Mouse (Mus musculus) kidney, adult 2 months (tissue): Measurements from ENCODE around the gene Yif1b. TPM values are rescaled to one million over a fixed set of nuclear protein-coding genes. Genes with fewer than 3 reads are reported as not detected.
A peak's percentile ranks its signal among the peaks of the same experiment; 100 is the strongest.

Source experiments
- DNase-seq: peaks from one replicate; pipeline ENCODE4 v3.0.0; 2021
- H3K27ac ChIP-seq: fragments of 200-500 bp; 2 replicates; pipeline ENCODE4 v1.5.1; 2012; ENCODE audit warnings: low read depth, low read length, control low read depth, inconsistent platforms; ENCODE audit not compliant: insufficient read depth
- H3K27me3 ChIP-seq: fragments of 200-500 bp; replicated peaks from 2 replicates; pipeline ENCODE4 v1.6.1; 2012; ENCODE audit warnings: mild to moderate bottlenecking, moderate library complexity, low read length, inconsistent platforms; ENCODE audit not compliant: control insufficient read depth, insufficient read depth
- H3K36me3 ChIP-seq: fragments of 200-500 bp; 2 replicates; pipeline ENCODE4 v1.6.1; 2012; ENCODE audit warnings: mild to moderate bottlenecking, moderate library complexity, low read length, inconsistent platforms; ENCODE audit not compliant: control insufficient read depth, insufficient read depth
- H3K4me1 ChIP-seq: fragments of 200-500 bp; 2 replicates; pipeline ENCODE4 v1.6.1; 2011; ENCODE audit warnings: low read length; ENCODE audit not compliant: control insufficient read depth, insufficient read depth
- H3K4me3 ChIP-seq: fragments of 200-500 bp; 2 replicates; pipeline ENCODE4 v1.5.1; 2011; ENCODE audit warnings: mild to moderate bottlenecking, low read depth, low read length, control low read depth; ENCODE audit not compliant: insufficient read depth
- CTCF ChIP-seq: fragments of 200-500 bp; conservative IDR thresholded peaks from 2 replicates; pipeline ENCODE4 v1.5.1; 2011; ENCODE audit warnings: low read depth, mild to moderate bottlenecking, control low read depth, low read length, moderate library complexity, mixed read lengths; ENCODE audit not compliant: insufficient read depth, insufficient read length
- POLR2A ChIP-seq: fragments of 200-500 bp; IDR thresholded peaks from one replicate; pipeline ENCODE4 v1.6.1; 2011; ENCODE audit warnings: low read depth, low read length, control low read depth
- WGBS: fragments of 180-500 bp; shearing (Covaris S2); methylation state at CpG from one replicate; pipeline ENCODE4 v1.1.7; 2018; 5-methylcytosine and 5-hydroxymethylcytosine counted together
- polyA plus RNA-seq: library from polyadenylated mRNA; depleted of rRNA; stranded (reverse); fragments of >200 nt; gene quantifications from 2 replicates; pipeline ENCODE4 v1.2.3, GENCODE M21; 2012

Gene Yif1b
- polyA plus RNA-seq, 1 experiment = 179 TPM

DNA sequence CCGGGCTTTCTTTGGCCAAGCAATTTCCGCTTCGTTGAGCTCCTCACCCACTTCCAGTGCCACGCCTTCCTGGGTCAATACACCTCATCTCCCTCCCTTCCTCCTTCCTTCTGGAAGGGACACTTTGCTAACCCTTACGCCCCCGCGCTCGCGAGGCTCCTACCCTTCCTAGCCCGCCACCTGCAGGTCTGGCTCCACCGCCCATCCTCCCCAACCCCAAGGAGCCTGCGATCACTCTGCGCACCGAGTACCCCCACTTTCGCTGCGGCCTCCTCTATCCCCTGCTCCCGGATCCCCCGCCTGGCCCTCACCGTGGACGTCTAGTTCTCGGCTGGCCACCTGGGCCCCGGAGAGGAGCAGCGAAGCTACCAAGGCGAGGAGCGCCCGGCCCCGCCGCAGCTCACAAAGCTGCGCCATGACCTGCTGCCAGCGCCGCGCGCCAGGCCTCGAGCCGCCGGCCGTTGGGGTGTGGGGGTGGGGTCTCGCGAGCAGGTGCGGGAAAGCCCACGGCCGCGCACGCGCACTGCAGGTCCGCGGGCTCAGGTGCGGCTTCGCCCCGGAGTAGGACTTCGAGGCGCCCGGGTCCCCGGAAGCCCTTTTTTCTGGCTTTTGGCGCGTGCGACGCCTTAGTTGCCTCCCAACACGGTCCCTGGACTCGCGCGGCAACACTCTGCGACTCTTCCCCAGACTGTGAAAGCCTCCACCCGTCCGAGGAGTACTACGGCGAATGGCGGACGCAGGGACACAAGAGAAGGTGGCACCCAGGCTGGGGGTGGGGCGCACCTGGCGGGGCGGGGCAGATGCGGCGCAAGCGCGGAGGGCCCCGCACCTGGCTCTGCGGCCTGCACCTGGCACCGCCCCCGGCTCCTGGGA, 43.3 kb downstream of the Yif1b start, which contains the start of gene Spint2:
Gene Spint2, minus strand, starts transcription at position 712 of the 873 bp plus-strand sequence.
- Histone ChIP-seq H3K4me1 (peaks cover 22% of the 10 kb centered on the region), H3K36me3 (no peaks in the 10 kb centered on the region), H3K4me3 (peak within 1 kb of the TSS; percentile 61), H3K27me3 (no peaks in the 10 kb centered on the region), H3K27ac (peak within 1 kb of the TSS; percentile 94)
- 1% methylated on average over 80 of the region's 80 CpGs for WGBS
- peak; percentile 96 for DNase-seq
- TF ChIP-seq CTCF (0 out of 2 replicates have a peak, but pooled peaks have one; percentile 22), POLR2A (peak; percentile 80)

DNA sequence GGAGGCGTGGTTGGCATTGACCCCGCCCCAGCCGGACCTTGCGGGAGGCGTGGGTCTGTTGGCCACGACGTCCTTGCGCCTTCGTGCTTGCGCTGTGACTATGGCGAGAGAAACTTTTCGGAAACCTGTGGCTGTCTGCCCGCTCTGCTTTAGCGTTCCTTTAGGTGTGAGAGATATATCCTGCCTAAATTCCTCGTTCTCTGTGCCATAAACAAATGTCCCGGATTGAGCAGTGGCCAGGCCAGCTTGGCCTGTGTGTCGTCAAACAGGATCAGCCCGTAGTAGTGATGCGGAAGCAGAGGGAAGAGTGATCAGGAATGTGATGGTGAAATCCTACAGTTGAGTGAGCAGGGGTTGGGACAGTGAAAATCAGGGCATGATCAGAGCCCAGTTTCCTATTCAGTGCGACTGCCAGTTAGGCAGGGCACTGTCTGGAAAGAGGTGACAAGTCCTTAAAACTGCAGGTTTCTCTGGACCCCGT, 44.0 kb downstream of the Yif1b start:
- peaks cover 17% of the 10 kb centered on the region for H3K4me1 ChIP-seq
- no peak for TF ChIP-seq POLR2A
- no peaks in the 10 kb centered on the region for H3K27me3 ChIP-seq
- H3K27ac ChIP-seq = peak overlapping the region; percentile 86
- no peak for DNase-seq
- H3K4me3 ChIP-seq = peak overlapping the region; percentile 23; the same call in 1 of the 2 replicates
- H3K36me3 ChIP-seq = no peaks in the 10 kb centered on the region
- 7% methylated on average over 21 of the region's 21 CpGs for WGBS

DNA sequence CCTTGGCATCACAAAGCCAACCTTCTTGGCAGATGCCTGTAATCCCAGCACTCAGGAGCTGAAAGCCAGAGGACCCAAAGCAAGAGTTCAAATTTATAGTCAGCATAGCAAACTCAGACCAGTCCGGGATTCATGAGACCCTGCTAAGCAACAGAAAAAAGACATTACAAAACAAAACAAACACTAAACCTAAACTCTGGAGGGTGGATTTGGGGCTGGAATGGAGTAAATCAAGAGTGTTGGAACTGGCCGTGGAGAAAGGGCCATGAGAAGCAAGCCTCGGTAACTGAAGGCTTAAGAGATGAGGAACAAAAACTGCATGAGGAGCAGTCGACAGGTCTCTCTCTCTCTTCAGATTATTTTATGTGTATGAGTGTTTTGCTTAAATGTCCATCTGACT, 45.7 kb downstream of the Yif1b start:
- TF ChIP-seq CTCF = no peak
- TF ChIP-seq POLR2A = no peak
- H3K27me3 ChIP-seq = no peaks in the 10 kb centered on the region
- WGBS = 73% methylated on average over 4 of the region's 4 CpGs

DNA sequence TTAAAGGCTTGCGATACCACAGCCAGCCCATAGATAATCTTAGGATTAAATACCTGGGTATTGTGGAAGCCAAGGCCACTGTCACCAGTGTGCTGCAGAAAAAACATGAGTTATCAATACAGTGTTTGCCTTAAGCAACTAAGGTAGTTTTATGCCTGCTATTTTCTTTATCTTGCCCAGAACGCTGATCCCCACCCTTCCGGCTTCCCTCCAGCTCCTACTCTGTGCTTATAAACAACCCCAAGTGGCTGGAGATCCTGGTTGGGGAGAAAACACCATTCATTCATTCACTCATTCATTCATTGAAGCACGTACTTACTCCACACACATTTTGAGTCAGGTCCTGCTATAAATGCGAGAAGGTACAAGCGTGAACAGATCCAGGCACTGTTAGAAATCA, 46.4 kb downstream of the Yif1b start:
- 96% methylated on average over 6 of the region's 6 CpGs for WGBS
- Histone ChIP-seq H3K36me3 (no peaks in the 10 kb centered on the region), H3K4me3 (no peak overlapping the region), H3K4me1 (peaks cover 10% of the 10 kb centered on the region; the same call in 1 of the 2 replicates), H3K27ac (no peak overlapping the region), H3K27me3 (no peaks in the 10 kb centered on the region)
- TF ChIP-seq POLR2A = no peak
- no peak for TF ChIP-seq CTCF
- no peak for DNase-seq

More for the DNA sequence above, 45.7 kb downstream of the Yif1b start:
- Histone ChIP-seq H3K4me1 (peaks cover 10% of the 10 kb centered on the region; the same call in 1 of the 2 replicates), H3K36me3 (no peaks in the 10 kb centered on the region), H3K4me3 (no peak overlapping the region), H3K27ac (no peak overlapping the region)
- DNase-seq = no peak

DNA sequence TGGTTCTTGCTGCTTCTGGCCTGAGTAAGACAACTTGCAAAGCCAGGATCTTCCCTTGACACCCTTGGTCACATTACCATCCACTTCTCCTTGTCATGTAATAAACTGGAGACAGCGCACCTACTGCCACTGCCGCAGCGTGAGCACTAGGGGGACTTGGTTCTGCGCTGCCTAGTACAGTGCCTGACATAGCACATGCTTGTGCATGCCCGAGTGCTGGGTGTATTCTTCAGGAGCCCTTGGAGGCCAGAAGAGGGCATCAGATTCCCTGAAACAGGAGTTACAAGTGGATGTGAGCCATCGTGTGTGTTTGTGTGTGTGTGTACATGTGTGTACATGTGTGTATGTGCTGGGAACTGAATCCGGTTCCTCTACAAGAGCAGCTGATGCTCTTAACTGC, 49.4 kb downstream of the Yif1b start:
- 88% methylated on average over 7 of the region's 7 CpGs for WGBS
- TF ChIP-seq POLR2A = no peak
- 0 out of 2 replicates have a peak, but pooled peaks have one; percentile 1 for TF ChIP-seq CTCF
- Histone ChIP-seq H3K4me3 (no peak overlapping the region), H3K27ac (no peak overlapping the region), H3K36me3 (no peaks in the 10 kb centered on the region), H3K27me3 (no peaks in the 10 kb centered on the region), H3K4me1 (no peaks in the 10 kb centered on the region; the same call in 1 of the 2 replicates)
- DNase-seq = no peak

DNA sequence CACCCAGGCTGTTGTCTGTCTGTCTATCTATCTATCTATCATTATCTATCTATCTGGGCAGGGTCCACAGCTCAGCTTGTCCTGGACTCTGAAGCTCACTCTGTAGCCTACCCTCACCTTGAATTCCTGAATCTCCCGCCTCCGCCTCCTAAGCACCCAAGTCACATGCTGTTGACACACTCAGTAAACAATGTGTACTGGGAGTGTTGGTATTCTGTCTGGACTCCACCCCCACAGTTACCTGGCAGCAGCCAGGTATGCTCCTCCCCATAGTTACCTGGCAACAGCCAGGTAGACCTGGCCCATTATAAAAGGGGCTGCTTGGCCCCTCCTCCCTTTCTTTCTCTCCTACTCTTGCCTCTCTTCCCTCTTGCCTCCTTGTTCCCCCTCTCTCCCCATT, 50.0 kb downstream of the Yif1b start:
- Histone ChIP-seq H3K4me3 (no peak overlapping the region), H3K36me3 (no peaks in the 10 kb centered on the region), H3K27me3 (no peaks in the 10 kb centered on the region), H3K27ac (no peak overlapping the region), H3K4me1 (no peaks in the 10 kb centered on the region; the same call in 1 of the 2 replicates)
- 49% methylated on average over 2 of the region's 2 CpGs for WGBS
- TF ChIP-seq POLR2A (no peak), CTCF (no peak)
- DNase-seq = peak; percentile 36
